Comparison of ENCODE assay signal across 26 mouse cellular contexts in the genomic region with DNA sequence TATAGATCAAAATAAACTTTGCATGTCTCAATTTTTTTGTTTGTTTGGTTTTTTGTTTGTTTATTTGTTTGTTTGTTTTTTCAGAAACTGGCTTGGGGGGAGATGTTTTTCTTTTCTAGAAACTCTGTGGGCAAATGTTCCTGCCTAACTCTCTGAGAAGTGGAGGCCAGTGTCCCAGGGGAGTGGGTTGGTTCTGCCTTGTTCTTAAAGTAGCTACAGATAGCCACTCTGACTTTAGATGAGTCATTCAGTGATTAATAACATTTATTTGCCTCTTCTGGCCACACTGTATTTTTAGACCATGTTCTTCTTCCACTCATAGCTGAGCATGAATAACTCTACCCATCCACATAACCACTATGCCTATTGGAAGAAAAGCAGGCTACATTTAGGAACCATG.
"Had no signal": no experiment of that assay in that cellular context is flagged by ENCODE, and none has a peak within 500 bp of the region (broad histone marks: within the 10 kb centered on the region; RNA-seq: fewer than 3 reads in every experiment).

No protein-coding gene starts in this region.

- H3K4me1 ChIP-seq: heart, embryonic 12.5 days; liver, embryonic 13.5 days; liver, embryonic 15.5 days had no signal

- ATAC-seq: hindbrain, embryonic 16.5 days; intestine, embryonic 16.5 days had no signal

- H3K4me3 ChIP-seq: gastrocnemius, adult 2 months; heart, adult 2 months; heart, embryonic 12.5 days; hindbrain, embryonic 10.5 days; hindbrain, embryonic 12.5 days; kidney, embryonic 15.5 days; limb, embryonic 10.5 days; limb, embryonic 12.5 days; liver, embryonic 13.5 days; liver, embryonic 15.5 days had no signal

- DNase-seq: gastrocnemius, adult 2 months; gastrocnemius, postnatal 10 days; gastrocnemius, postnatal 25 days; heart, adult 2 months; heart, postnatal 10 days; heart, postnatal 4 days; kidney, adult 11 months; kidney, adult 2 months; kidney, adult 9 months; kidney, postnatal 14 days; kidney, postnatal 36 days; layer of hippocampus, adult 9-11 months; layer of hippocampus, postnatal 36 days; liver; liver, embryonic 13.5 days had no signal

- H3K27ac ChIP-seq: gastrocnemius, adult 2 months; heart, adult 2 months; hindbrain, embryonic 12.5 days; hindbrain, embryonic 14.5 days; kidney, embryonic 15.5 days; kidney, postnatal 0 days; limb, embryonic 10.5 days; limb, embryonic 12.5 days; liver, embryonic 13.5 days; liver, embryonic 15.5 days had no signal
